Mouse (Mus musculus): Measurements from ENCODE around the gene Arrb2. TPM values are rescaled to one million over a fixed set of nuclear protein-coding genes. Genes with fewer than 3 reads are reported as not detected.
"Not testable (repeated sequence)": the region's sequence is repeated elsewhere in the genome, so short reads cannot be mapped to it uniquely, and the experiment has no call there.

The Arrb2 gene
- total and polyA plus RNA-seq, 3 experiments: 26.9 to 27.7 (median 27.2) TPM

GRCm38 (mm10) chr11:70444667-70445066, 12.2 kb downstream of the Arrb2 start:
- DNase-seq: no peak

DNA sequence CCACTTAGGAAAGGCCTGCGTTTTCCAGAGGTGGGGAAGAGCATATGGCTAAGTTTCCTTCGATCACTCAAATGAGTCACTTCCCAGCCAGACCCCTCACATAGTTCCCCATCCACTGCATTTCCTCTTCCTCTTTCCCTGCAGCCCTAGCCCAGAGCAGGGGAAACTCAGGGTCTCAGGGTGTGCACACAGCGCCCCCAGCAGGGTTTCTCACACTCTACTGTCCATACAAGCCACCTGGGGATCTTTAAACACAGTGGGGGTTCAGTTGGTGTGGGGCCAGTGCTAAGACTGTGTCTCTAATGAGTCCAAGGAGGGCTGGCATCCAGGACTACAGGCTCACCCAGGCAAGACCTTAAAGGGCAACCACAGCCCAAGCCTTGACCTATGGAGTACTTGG, 14.3 kb downstream of the Arrb2 start:
- no peak for DNase-seq

- DNase-seq: no peak
These were observed 14.9 kb downstream of the Arrb2 start for GRCm38 (mm10) chr11:70447373-70447772.

DNA sequence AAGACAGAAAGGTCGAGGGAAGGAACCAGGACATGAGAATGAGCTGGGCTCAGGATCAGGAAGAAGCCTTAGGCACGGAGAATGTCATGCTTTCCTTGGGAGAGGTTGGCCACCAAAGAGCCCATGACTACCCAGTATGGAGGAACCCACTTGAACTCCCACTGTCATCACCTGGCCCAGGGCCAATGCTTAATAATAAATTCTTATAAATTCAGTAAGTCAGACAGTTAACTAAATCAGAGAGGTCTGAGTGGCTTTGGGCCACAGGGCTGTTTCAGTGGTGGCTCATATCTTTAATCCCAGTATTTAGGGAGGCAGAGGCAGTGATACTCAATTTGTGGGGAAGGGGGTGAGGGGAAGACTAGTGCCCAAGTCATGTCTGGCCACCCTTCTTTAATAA, 18.5 kb downstream of the Arrb2 start:
- DNase-seq: no peak

GRCm38 (mm10) chr11:70451797-70452498, 19.5 kb downstream of the Arrb2 start, which contains the start of gene Med11:
Med11 (plus strand) TSS chr11:70451919.
- DNase-seq: peak; percentile 98

GRCm38 (mm10) chr11:70453261-70454044, 21.0 kb downstream of the Arrb2 start:
- DNase-seq: no peak

DNA sequence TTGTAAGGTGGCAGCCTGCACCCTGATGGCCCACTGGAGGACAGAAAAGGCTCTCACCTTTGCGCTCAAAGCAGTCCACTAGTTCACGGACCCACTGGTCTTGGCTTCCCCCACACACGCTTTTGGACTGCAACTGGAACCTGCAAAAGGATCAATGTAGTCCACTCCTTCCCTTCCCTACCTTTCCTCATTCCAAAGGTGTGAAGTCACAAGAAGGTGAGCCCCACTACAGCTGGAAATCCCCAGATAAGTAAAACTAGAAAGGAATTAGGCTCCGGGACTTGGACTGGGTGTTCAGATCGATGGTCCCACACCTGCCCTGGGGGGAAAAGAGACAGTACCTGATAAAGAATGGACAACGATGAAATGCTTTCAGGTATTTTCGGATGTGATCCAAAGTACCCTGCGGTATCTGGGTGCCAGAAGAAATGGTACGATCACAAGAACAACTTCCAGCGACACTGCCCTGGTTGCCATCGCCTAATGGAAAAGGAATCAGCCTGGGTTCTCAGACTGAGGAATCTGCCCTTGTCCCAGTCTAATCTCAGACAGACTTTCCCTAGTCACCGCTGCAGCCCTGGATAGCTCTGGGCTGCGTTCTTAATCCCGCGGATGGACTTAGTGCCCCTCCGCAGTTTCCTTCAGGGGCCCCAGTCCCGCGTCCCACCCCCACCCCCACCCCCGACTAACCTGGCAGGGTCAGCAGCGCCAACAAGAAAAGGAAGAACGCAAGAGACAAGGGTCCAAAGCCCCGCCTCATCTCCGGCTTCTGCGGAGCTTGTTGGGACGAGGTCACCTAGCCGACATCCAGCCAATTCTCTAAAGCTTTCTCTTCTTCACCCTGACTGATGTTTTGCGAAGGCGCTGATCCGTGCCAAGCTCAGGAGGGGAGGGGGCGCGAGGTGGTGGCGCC, 26.5 kb downstream of the Arrb2 start, which contains the start of gene Zmynd15:
Zmynd15 (plus strand) TSS at position 746 of the 913 bp plus-strand sequence.
- no peak for DNase-seq

GRCm38 (mm10) chr11:70459601-70460101, 27.2 kb downstream of the Arrb2 start, which contains the start of gene Cxcl16:
Cxcl16 (minus strand) TSS chr11:70459984.
- DNase-seq: peak; percentile 70

DNA sequence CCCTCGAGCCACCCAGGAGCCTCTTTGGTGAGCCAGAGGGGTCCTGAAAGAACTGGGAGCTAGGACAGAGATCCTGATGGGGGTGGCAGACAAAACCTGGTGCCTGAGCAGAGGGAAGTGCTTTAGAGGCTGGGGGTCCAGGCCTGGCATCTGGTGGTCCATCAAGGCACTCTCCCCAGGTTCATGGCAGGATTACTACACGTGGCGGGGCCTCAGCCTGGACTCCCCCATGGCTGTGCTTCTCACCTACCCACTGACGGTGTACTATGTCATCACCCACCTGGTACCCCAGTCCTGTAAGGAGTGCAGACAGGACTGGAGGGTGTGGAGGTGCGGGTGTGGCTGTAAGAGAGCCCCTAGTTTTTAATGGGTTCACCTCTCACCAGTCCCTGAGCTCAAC, 31.5 kb downstream of the Arrb2 start:
- no peak for DNase-seq

GRCm38 (mm10) chr11:70465211-70465610, 32.8 kb downstream of the Arrb2 start:
- DNase-seq: no peak

DNA sequence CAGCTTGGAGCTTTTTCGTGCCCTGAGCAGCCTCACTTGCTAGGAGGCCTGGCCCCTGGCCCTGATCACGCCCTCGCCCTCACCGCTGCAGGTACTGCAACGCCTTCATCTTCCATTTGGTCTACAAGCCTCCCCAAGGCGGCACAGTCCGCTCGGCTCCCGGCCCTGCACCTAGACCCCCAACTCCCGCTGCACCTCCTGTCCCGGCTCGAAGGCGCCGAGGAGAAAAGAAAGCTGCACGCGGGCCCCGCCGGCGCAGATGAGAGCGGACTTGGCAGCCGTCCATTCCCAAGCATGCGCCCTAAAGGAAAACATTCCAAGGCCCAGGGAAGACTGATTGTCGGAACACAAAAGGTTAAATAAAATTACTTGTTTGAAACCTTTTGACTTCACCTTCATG, 33.4 kb downstream of the Arrb2 start:
- no peak for DNase-seq

DNA sequence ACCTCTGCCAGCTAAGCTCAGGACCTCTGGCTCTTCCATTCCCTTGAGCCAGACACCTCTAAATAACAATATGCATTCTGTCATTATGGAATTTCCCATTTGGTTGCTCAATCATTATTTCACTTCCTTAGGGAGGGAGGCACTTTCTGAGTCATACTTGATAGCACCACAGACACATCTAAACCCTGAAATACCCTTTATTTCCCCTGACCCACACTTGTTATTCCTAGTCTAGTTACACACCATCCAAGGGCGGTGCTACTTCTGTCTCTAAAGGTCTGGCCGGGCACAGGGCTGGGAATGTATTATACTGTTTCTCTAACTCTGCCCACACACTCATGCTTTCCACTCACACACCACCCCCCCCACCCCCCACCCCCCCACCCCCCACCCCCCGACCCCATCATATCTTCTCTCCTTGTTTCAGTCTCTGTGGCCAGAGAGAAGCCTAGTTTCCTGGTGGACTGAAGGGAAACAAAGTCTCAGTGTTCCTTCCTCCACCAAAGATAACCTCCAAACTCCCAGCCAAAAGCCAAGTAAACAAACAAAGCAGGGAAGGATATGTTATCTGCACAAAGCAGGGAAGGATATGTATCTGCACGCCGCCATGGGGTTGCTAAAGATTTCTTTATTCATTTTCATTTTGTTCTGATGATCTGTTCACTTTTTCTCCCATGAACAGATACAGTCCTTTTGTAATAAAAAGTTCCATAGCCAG, 35.6 kb downstream of the Arrb2 start:
- no peak for DNase-seq

DNA sequence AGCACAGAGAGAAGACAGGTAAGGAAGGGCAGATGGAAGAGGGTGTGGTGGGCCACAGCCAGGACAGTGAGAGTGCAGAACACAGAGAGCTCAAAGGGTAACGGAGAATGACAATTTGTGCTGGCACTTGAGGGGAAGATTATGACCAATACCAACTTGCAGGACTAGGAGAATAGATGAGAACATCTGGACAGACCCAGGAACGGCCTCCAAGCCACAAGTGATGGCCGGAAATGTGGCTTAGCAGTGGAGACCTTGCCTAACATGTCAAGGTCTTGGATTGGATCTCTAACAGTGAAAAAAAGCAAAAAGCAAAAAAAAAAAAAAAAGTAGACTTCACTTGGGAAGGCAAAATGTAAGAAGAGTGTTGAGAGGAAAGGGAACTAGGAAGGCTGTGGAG, 37.3 kb downstream of the Arrb2 start:
- no peak for DNase-seq

- DNase-seq: peak; percentile 56
These were observed 40.3 kb downstream of the Arrb2 start for GRCm38 (mm10) chr11:70472716-70473115.

- DNase-seq: not testable (repeated sequence)
These were observed 40.9 kb downstream of the Arrb2 start for GRCm38 (mm10) chr11:70473291-70473690.

GRCm38 (mm10) chr11:70474872-70475534, 42.6 kb downstream of the Arrb2 start:
- no peak for DNase-seq

- no peak for DNase-seq
These were observed 53.1 kb downstream of the Arrb2 start for GRCm38 (mm10) chr11:70485498-70485897.

GRCm38 (mm10) chr11:70487816-70488215, 55.4 kb downstream of the Arrb2 start:
- DNase-seq: no peak

- DNase-seq: no peak
These were observed 56.7 kb downstream of the Arrb2 start for GRCm38 (mm10) chr11:70489138-70489537.

GRCm38 (mm10) chr11:70489684-70490083, 57.2 kb downstream of the Arrb2 start:
- DNase-seq: no peak

Measured in adrenal gland, adult 2 months (tissue).